Mouse (Mus musculus) G1E (cell line): ENCODE results near the gene Enpp7.

Source experiments
- CTCF ChIP-seq: IDR thresholded peaks from 2 replicates; pipeline ENCODE4 v1.5.1; 2012; ENCODE audit warnings: low read depth, low read length, inconsistent platforms, mixed read lengths
- GATA1 ChIP-seq: IDR thresholded peaks from 2 replicates; pipeline ENCODE4 v1.6.1; 2012; ENCODE audit warnings: borderline replicate concordance, low read length, inconsistent platforms, mixed read lengths
- GATA2 ChIP-seq: IDR thresholded peaks from 2 replicates; pipeline ENCODE4 v1.6.1; 2012; ENCODE audit warnings: low read depth, low read length, inconsistent platforms, borderline replicate concordance
- TAL1 ChIP-seq: conservative IDR thresholded peaks from 2 replicates; pipeline ENCODE4 v1.6.1; 2012; ENCODE audit warnings: low read depth, low read length, inconsistent platforms, mixed read lengths

DNA sequence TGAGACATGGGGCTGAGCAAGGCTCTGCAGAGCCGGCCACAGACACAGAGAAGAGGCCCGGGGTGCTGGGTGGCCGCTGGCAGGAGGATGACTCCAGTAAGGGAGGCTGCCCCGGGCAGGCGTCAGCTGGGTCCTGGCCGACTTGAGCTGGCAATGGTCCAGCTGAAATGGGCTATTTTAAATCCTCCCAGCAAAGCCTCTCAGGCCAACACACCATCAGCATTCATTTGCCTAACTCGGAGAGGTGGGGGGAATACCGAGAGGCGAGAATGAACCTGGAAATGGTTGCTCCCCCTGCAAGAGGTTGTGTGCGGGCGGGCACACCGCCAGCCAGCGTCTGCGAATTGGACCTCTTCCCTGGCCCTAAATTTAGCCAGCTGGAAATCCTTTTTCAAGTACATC lies 30.9 kb upstream of the Enpp7 start:
- TF ChIP-seq CTCF, result no peak
- TF ChIP-seq TAL1, result no peak
- no peak for TF ChIP-seq GATA2
- TF ChIP-seq GATA1, result no peak
